In the genomic region with DNA sequence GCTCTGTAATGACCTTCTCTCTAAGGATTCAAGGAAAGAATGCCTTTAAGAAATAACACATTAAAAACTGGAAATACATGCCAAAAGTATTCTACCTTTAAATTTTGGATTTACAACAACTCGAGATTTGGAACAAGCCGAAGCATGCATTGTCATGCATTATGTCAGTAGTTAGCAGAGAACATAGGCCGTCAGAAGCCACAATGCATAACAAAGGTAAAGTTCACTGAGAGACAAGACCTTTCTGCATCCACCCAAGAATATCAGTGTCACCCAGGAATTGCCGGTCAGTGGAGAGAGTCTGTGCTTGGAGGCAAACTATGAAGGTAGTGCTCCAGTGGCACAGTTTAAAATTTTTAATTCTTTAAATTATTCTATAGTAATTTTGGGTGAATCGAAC, we compare ENCODE assay signal across 12 mouse cellular contexts.
"Had no signal": no experiment of that assay in that cellular context is flagged by ENCODE, and none has a peak within 500 bp of the region (broad histone marks: within the 10 kb centered on the region; RNA-seq: fewer than 3 reads in every experiment).

No protein-coding gene starts in this region.

- DNase-seq: left cerebral cortex, postnatal 4 days; liver; liver, embryonic 13.5 days; liver, postnatal 0 days; lung, adult 18-20 months; lung, adult 2 months; lung, embryonic 14.5 days; lung, postnatal 10 days; lung, postnatal 14 days; lung, postnatal 36 days; lung, postnatal 4 days; midbrain, embryonic 14.5 days had no signal
